Mouse (Mus musculus): ENCODE data around the gene Fbxo47. TPM values are rescaled to one million over a fixed set of nuclear protein-coding genes. Genes with fewer than 3 reads are reported as not detected.

The Fbxo47 gene
- total and polyA plus RNA-seq, 2 experiments from 2014 or later: 0.38 to 0.88 TPM

DNA sequence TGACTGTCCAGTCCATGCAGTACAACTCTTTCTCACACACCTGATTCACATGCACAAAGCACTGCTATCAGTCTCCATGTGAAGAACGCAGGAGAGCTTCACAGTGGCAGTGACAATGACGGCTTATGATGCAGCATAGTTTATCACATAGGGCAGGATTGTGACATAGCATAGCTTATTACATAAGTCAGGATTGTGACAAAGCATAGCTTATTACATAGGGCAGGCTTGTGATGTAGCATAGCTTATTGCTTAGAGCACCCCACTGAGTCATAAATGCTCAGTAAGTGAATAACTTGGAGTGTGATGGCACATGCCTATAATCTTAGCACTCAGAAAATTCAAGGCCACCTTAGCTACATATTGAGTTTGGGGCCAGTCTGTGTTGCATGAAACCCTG lies 28.5 kb downstream of the Fbxo47 start:
- Histone ChIP-seq H3K27ac (ENCODE audit: low read depth, low read length) (no peak overlapping the region), H3K4me1 (ENCODE audit: insufficient read depth, low read length) (no peaks in the 10 kb centered on the region), H3K4me3 (ENCODE audit: low read depth, low read length) (no peak overlapping the region), H3K36me3 (ENCODE audit: insufficient read depth, low read length) (no peaks in the 10 kb centered on the region), H3K9me3 (ENCODE audit: low read length) (no peaks in the 10 kb centered on the region), H3K9ac (replicated peaks; ENCODE audit: low read length, poor library complexity, severe bottlenecking) (no peak overlapping the region), H3K4me2 (ENCODE audit: low read depth, low read length, poor library complexity, severe bottlenecking) (no peak overlapping the region), H3K27me3 (ENCODE audit: insufficient read depth, low read length) (no peaks in the 10 kb centered on the region)
- DNase-seq (ENCODE audit: low spot score) (no peak), ATAC-seq (ENCODE audit: low FRiP score) (no peak)
- TF ChIP-seq CTCF (IDR thresholded peaks at IDR 0.05): no peak
- 90% methylated on average over 2 of the region's 2 CpGs for WGBS

DNA sequence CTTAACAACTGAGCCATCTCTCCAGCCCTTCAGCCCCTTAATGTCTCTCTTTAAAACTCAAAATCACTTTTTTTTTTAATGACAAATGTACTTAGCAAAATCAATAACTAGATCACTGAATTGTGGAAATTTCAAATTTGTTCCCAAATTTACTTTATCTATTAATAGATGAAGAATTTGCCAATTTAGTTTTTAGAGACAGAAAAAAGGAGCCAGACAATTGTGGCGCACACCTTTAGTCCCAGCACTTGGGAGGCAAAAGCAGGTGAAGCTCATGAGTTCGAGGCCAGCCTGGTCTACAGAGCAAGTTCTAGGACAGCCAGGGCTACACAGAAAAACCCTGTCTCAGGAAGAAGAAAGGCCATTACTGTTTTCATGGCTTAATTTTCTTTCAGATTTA lies 32.4 kb downstream of the Fbxo47 start:
- Histone ChIP-seq H3K36me3 (ENCODE audit: insufficient read depth, low read length) (no peaks in the 10 kb centered on the region), H3K9me3 (ENCODE audit: low read length) (no peaks in the 10 kb centered on the region), H3K27me3 (ENCODE audit: insufficient read depth, low read length) (no peaks in the 10 kb centered on the region), H3K4me2 (ENCODE audit: low read depth, low read length, poor library complexity, severe bottlenecking) (no peak overlapping the region), H3K27ac (ENCODE audit: low read depth, low read length) (no peak overlapping the region), H3K4me1 (ENCODE audit: insufficient read depth, low read length) (no peaks in the 10 kb centered on the region), H3K9ac (replicated peaks; ENCODE audit: low read length, poor library complexity, severe bottlenecking) (no peak overlapping the region), H3K4me3 (ENCODE audit: low read depth, low read length) (no peak overlapping the region)
- no peak for TF ChIP-seq CTCF (IDR thresholded peaks at IDR 0.05)
- no peak for DNase-seq (ENCODE audit: low spot score)
- 87% methylated on average over 2 of the region's 2 CpGs for WGBS
- no peak for ATAC-seq (ENCODE audit: low FRiP score)

DNA sequence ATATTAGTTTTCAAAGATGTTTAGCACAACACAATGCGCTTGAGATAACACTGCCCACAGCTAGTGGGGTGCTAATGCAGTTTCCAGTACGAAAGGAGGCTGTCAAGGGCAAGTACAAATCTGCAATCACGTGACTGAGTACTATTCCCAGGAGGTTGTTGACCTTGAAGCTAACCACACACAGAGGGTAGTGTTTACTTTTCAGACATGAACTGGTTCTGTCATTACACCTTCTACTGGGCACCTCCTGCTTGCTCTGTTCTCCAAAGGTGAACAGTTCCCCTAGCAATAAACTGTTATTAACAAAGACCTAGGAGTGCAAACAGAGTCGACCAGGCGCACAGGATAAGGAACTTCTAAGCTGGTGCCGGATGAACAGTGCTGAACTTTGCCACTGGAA lies 33.6 kb downstream of the Fbxo47 start:
- no peaks in the 10 kb centered on the region for H3K36me3 ChIP-seq (ENCODE audit: insufficient read depth, low read length)
- no peak overlapping the region for H3K27ac ChIP-seq (ENCODE audit: low read depth, low read length)
- TF ChIP-seq CTCF (IDR thresholded peaks at IDR 0.05): no peak
- WGBS: 73% methylated on average over 6 of the region's 6 CpGs
- no peak for ATAC-seq (ENCODE audit: low FRiP score)
- H3K9me3 ChIP-seq (ENCODE audit: low read length): no peaks in the 10 kb centered on the region
- no peak overlapping the region for H3K4me3 ChIP-seq (ENCODE audit: low read depth, low read length)
- no peak for DNase-seq (ENCODE audit: low spot score)
- no peak overlapping the region for H3K4me2 ChIP-seq (ENCODE audit: low read depth, low read length, poor library complexity, severe bottlenecking)
- no peaks in the 10 kb centered on the region for H3K4me1 ChIP-seq (ENCODE audit: insufficient read depth, low read length)
- H3K9ac ChIP-seq (replicated peaks; ENCODE audit: low read length, poor library complexity, severe bottlenecking): no peak overlapping the region
- H3K27me3 ChIP-seq (ENCODE audit: insufficient read depth, low read length): no peaks in the 10 kb centered on the region

DNA sequence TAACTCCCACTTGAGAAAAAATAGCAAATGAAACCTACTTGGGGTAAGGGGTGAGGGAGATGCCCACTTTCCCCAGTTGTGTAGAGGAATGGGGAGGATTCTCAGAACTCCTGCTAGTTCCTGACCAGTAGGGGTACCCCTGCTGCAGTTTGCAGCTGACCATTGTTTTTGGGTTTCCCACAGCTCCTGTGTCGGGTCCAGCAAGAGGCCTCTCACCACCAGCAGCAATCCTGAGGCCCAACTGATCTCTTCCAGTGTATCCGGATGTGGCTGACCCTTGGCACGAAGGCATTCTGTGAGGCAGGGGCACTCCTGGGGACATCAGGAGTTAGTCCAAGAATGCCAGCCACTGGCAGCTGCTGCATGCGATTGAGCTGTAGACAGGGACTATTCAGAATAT lies 42.0 kb downstream of the Fbxo47 start:
- Histone ChIP-seq H3K4me2 (ENCODE audit: low read depth, low read length, poor library complexity, severe bottlenecking) (peak overlapping the region; percentile 61), H3K4me3 (ENCODE audit: low read depth, low read length) (peak overlapping the region; percentile 54), H3K27ac (ENCODE audit: low read depth, low read length) (peak overlapping the region; percentile 95), H3K9ac (replicated peaks; ENCODE audit: low read length, poor library complexity, severe bottlenecking) (peak overlapping the region; percentile 86), H3K4me1 (ENCODE audit: insufficient read depth, low read length) (peaks cover 3% of the 10 kb centered on the region; the same call in 1 of the 2 replicates), H3K9me3 (ENCODE audit: low read length) (no peaks in the 10 kb centered on the region), H3K27me3 (ENCODE audit: insufficient read depth, low read length) (no peaks in the 10 kb centered on the region), H3K36me3 (ENCODE audit: insufficient read depth, low read length) (peaks cover 4% of the 10 kb centered on the region)
- WGBS: 21% methylated on average over 4 of the region's 4 CpGs
- TF ChIP-seq CTCF (IDR thresholded peaks at IDR 0.05): peak; percentile 58
- DNase-seq (ENCODE audit: low spot score): peak; percentile 31
- no peak for ATAC-seq (ENCODE audit: low FRiP score)

DNA sequence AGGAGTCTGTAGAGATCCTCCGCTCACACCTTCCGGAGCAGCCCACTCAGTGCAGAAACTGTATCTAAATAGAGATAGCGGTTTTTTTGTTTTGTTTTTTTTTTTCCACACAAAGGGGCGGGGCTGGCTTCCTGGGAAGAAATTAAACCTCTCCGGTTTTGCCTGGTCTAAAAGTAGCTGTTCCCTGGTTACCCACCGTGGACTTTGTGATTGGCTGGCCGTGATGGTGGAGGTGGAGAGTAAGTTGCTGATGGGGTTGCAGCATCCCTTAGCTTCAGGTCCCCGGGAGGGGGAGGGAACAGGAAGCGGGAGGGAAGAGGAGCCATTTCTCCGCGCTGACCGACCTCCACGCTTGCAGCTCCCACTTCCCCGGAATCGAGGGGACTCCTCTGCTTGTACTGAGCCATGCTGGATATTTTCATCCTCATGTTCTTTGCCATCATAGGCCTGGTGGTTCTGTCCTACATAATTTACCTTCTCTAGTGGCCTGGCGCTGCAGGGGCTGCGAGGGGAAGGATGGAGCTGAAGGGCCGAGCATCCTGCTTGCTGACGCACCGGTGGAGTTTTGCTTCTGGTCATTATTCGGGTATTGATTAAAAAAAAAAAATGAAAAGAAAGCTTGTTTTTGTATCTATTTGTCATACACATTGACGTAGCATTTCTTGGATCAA lies 42.8 kb downstream of the Fbxo47 start:
- peak; percentile 93 for DNase-seq (ENCODE audit: low spot score)
- no peak for TF ChIP-seq CTCF (IDR thresholded peaks at IDR 0.05)
- Histone ChIP-seq H3K36me3 (ENCODE audit: insufficient read depth, low read length) (peaks cover 10% of the 10 kb centered on the region), H3K4me3 (ENCODE audit: low read depth, low read length) (peak overlapping the region; percentile 54), H3K27me3 (ENCODE audit: insufficient read depth, low read length) (no peaks in the 10 kb centered on the region), H3K4me2 (ENCODE audit: low read depth, low read length, poor library complexity, severe bottlenecking) (peak overlapping the region; percentile 61), H3K9me3 (ENCODE audit: low read length) (no peaks in the 10 kb centered on the region), H3K9ac (replicated peaks; ENCODE audit: low read length, poor library complexity, severe bottlenecking) (peak overlapping the region; percentile 86), H3K4me1 (ENCODE audit: insufficient read depth, low read length) (peaks cover 3% of the 10 kb centered on the region; the same call in 1 of the 2 replicates), H3K27ac (ENCODE audit: low read depth, low read length) (peak overlapping the region; percentile 95)
- WGBS: under 1% methylated on average over 22 of the region's 22 CpGs
- ATAC-seq (ENCODE audit: low FRiP score): peak; percentile 91

DNA sequence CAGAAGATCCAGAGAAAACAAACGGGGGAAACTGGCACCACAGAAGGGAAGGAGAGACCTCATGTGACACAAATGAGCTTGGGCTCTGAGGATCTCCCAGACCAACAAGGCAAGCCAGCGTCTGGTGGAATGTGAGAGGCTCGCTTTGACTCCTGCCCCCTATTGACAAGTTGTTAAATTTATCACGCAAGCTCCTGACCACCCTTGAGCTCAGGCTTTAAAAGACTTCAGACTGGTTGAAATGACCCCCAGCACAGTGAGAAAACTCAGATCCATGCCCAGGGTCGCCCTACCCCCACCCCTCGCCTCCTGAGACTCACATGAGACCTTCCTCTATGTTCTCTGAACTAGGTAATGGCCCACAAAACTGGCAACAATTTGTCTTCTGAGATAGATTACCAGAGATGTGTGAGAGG lies 43.4 kb downstream of the Fbxo47 start, which contains the start of gene B230217C12Rik:
TSS of gene B230217C12Rik (plus strand) at position 242 of the 416 bp plus-strand sequence.
- Histone ChIP-seq H3K36me3 (ENCODE audit: insufficient read depth, low read length) (peaks cover 15% of the 10 kb centered on the region), H3K27ac (ENCODE audit: low read depth, low read length) (peak within 1 kb of the TSS; percentile 95), H3K9ac (replicated peaks; ENCODE audit: low read length, poor library complexity, severe bottlenecking) (peak within 1 kb of the TSS; percentile 86), H3K4me2 (ENCODE audit: low read depth, low read length, poor library complexity, severe bottlenecking) (peak within 1 kb of the TSS; percentile 61), H3K27me3 (ENCODE audit: insufficient read depth, low read length) (no peaks in the 10 kb centered on the region), H3K4me1 (ENCODE audit: insufficient read depth, low read length) (peaks cover 3% of the 10 kb centered on the region; the same call in 1 of the 2 replicates), H3K4me3 (ENCODE audit: low read depth, low read length) (peak within 1 kb of the TSS; percentile 54), H3K9me3 (ENCODE audit: low read length) (no peaks in the 10 kb centered on the region)
- peak; percentile 68 for TF ChIP-seq CTCF (IDR thresholded peaks at IDR 0.05)
- ATAC-seq (ENCODE audit: low FRiP score) (peak; percentile 69), DNase-seq (ENCODE audit: low spot score) (peak; percentile 81)
- WGBS: 0% methylated on average over 6 of the region's 6 CpGs
